Mouse (Mus musculus): ENCODE results near the gene Dok3. TPM values are rescaled to one million over a fixed set of nuclear protein-coding genes. Genes with fewer than 3 reads are reported as not detected.

Dok3 gene
- total RNA-seq, 2 experiments from 2014 or later: 7.1 to 31.4 TPM

- no peak for ATAC-seq (replicated peaks; ENCODE audit: low FRiP score, poor library complexity, severe bottlenecking)
These were observed 46.0 kb downstream of the Dok3 start for GRCm38 (mm10) chr13:55483071-55483470.

GRCm38 (mm10) chr13:55482542-55482941 lies 46.6 kb downstream of the Dok3 start:
- no peak for ATAC-seq (replicated peaks; ENCODE audit: low FRiP score, poor library complexity, severe bottlenecking)

GRCm38 (mm10) chr13:55479929-55480328 lies 49.2 kb downstream of the Dok3 start:
- no peak for ATAC-seq (replicated peaks; ENCODE audit: low FRiP score, poor library complexity, severe bottlenecking)

- no peak for ATAC-seq (replicated peaks; ENCODE audit: low FRiP score, poor library complexity, severe bottlenecking)
These were observed 50.1 kb downstream of the Dok3 start for GRCm38 (mm10) chr13:55479008-55479407.

GRCm38 (mm10) chr13:55478036-55478435 lies 51.1 kb downstream of the Dok3 start:
- ATAC-seq (replicated peaks; ENCODE audit: low FRiP score, poor library complexity, severe bottlenecking): no peak

- no peak for ATAC-seq (replicated peaks; ENCODE audit: low FRiP score, poor library complexity, severe bottlenecking)
These were observed 51.6 kb downstream of the Dok3 start for GRCm38 (mm10) chr13:55477492-55477891.

GRCm38 (mm10) chr13:55476256-55476655 lies 52.8 kb downstream of the Dok3 start:
- ATAC-seq (replicated peaks; ENCODE audit: low FRiP score, poor library complexity, severe bottlenecking): no peak

- no peak for ATAC-seq (replicated peaks; ENCODE audit: low FRiP score, poor library complexity, severe bottlenecking)
These were observed 53.3 kb downstream of the Dok3 start for GRCm38 (mm10) chr13:55475750-55476149.

- ATAC-seq (replicated peaks; ENCODE audit: low FRiP score, poor library complexity, severe bottlenecking): no peak
These were observed 54.5 kb downstream of the Dok3 start for GRCm38 (mm10) chr13:55474621-55475069.

GRCm38 (mm10) chr13:55473961-55474360 lies 55.1 kb downstream of the Dok3 start:
- ATAC-seq (replicated peaks; ENCODE audit: low FRiP score, poor library complexity, severe bottlenecking): no peak

Other genes with a start within 250 kb of the Dok3 start
- 81.3 and 131 TPM in 2 replicates for gene Prelid1, start 208.8 kb downstream of the Dok3 start, total RNA-seq (2015; ENCODE audit: low replicate concordance)
- gene Prelid1, start 208.8 kb downstream of the Dok3 start, total RNA-seq (2017; ENCODE audit: low replicate concordance): 30.9 and 39.1 TPM in 2 replicates
- gene Rab24, start 207.3 kb downstream of the Dok3 start, total RNA-seq (2015; ENCODE audit: low replicate concordance): 83.3 and 153 TPM in 2 replicates
- gene Rab24, start 207.3 kb downstream of the Dok3 start, total RNA-seq (2017; ENCODE audit: low replicate concordance): 19.8 and 40.4 TPM in 2 replicates
- gene Mxd3, start 199.5 kb downstream of the Dok3 start, total RNA-seq (2015; ENCODE audit: low replicate concordance): 293 and 332 TPM in 2 replicates
- gene Mxd3, start 199.5 kb downstream of the Dok3 start, total RNA-seq (2017; ENCODE audit: low replicate concordance): 162 and 195 TPM in 2 replicates
- 45.7 and 55.1 TPM in 2 replicates for gene Lman2, start 166.5 kb downstream of the Dok3 start, total RNA-seq (2015; ENCODE audit: low replicate concordance)
- 56.6 and 75.6 TPM in 2 replicates for gene Lman2, start 166.5 kb downstream of the Dok3 start, total RNA-seq (2017; ENCODE audit: low replicate concordance)
- 9.0 and 14.7 TPM in 2 replicates for gene Rgs14, start 159.6 kb downstream of the Dok3 start, total RNA-seq (2015; ENCODE audit: low replicate concordance)
- gene Rgs14, start 159.6 kb downstream of the Dok3 start, total RNA-seq (2017; ENCODE audit: low replicate concordance): 4.2 and 7.9 TPM in 2 replicates
- not detected in 2 replicates for gene Slc34a1, start 131.1 kb downstream of the Dok3 start, total RNA-seq (2015; ENCODE audit: low replicate concordance)
- not detected in 2 replicates for gene Slc34a1, start 131.1 kb downstream of the Dok3 start, total RNA-seq (2017; ENCODE audit: low replicate concordance)
- not detected in 2 replicates for gene Pfn3, start 114.1 kb downstream of the Dok3 start, total RNA-seq (2015; ENCODE audit: low replicate concordance)
- not detected in 2 replicates for gene Pfn3, start 114.1 kb downstream of the Dok3 start, total RNA-seq (2017; ENCODE audit: low replicate concordance)
- not detected in 2 replicates for gene F12, start 102.5 kb downstream of the Dok3 start, total RNA-seq (2015; ENCODE audit: low replicate concordance)
- gene F12, start 102.5 kb downstream of the Dok3 start, total RNA-seq (2017; ENCODE audit: low replicate concordance): not detected in 2 replicates
- 48.2 and 55.5 TPM in 2 replicates for gene Grk6, start 84.2 kb downstream of the Dok3 start, total RNA-seq (2015; ENCODE audit: low replicate concordance)
- 62.2 and 75.7 TPM in 2 replicates for gene Grk6, start 84.2 kb downstream of the Dok3 start, total RNA-seq (2017; ENCODE audit: low replicate concordance)
- gene Prr7, start 65.0 kb downstream of the Dok3 start, total RNA-seq (2015; ENCODE audit: low replicate concordance): not detected in 2 replicates
- not detected in 2 replicates for gene Prr7, start 65.0 kb downstream of the Dok3 start, total RNA-seq (2017; ENCODE audit: low replicate concordance)
- gene Dbn1, start 41.2 kb downstream of the Dok3 start, total RNA-seq (2015; ENCODE audit: low replicate concordance): not detected in 2 replicates
- gene Dbn1, start 41.2 kb downstream of the Dok3 start, total RNA-seq (2017; ENCODE audit: low replicate concordance): 0.45 TPM in 1 of 2 replicates, not detected in the other
- gene Pdlim7, start 15.6 kb downstream of the Dok3 start, total RNA-seq (2015; ENCODE audit: low replicate concordance): 0.84 and 1.4 TPM in 2 replicates
- gene Pdlim7, start 15.6 kb downstream of the Dok3 start, total RNA-seq (2017; ENCODE audit: low replicate concordance): 0.15 and 3.5 TPM in 2 replicates
- 5.8 and 5.9 TPM in 2 replicates for gene Ddx41, start 7.4 kb upstream of the Dok3 start, total RNA-seq (2015; ENCODE audit: low replicate concordance)
- 9.1 and 28.7 TPM in 2 replicates for gene Ddx41, start 7.4 kb upstream of the Dok3 start, total RNA-seq (2017; ENCODE audit: low replicate concordance)
- gene Fam193b, start 41.8 kb upstream of the Dok3 start, total RNA-seq (2015; ENCODE audit: low replicate concordance): 39.6 and 64.6 TPM in 2 replicates
- gene Fam193b, start 41.8 kb upstream of the Dok3 start, total RNA-seq (2017; ENCODE audit: low replicate concordance): 39.5 and 47.1 TPM in 2 replicates
- 28.1 and 33.2 TPM in 2 replicates for gene Tmed9, start 44.4 kb upstream of the Dok3 start, total RNA-seq (2015; ENCODE audit: low replicate concordance)
- 31.1 and 62.9 TPM in 2 replicates for gene Tmed9, start 44.4 kb upstream of the Dok3 start, total RNA-seq (2017; ENCODE audit: low replicate concordance)
- gene B4galt7, start 70.6 kb upstream of the Dok3 start, total RNA-seq (2015; ENCODE audit: low replicate concordance): 2.9 and 3.4 TPM in 2 replicates
- 0.53 and 4.0 TPM in 2 replicates for gene B4galt7, start 70.6 kb upstream of the Dok3 start, total RNA-seq (2017; ENCODE audit: low replicate concordance)
- gene Caml, start 93.7 kb upstream of the Dok3 start, total RNA-seq (2015; ENCODE audit: low replicate concordance): 15.5 and 34.6 TPM in 2 replicates
- 34.7 and 35.4 TPM in 2 replicates for gene Caml, start 93.7 kb upstream of the Dok3 start, total RNA-seq (2017; ENCODE audit: low replicate concordance)
- 40.7 and 51.2 TPM in 2 replicates for gene Ddx46, start 105.7 kb upstream of the Dok3 start, total RNA-seq (2015; ENCODE audit: low replicate concordance)
- gene Ddx46, start 105.7 kb upstream of the Dok3 start, total RNA-seq (2017; ENCODE audit: low replicate concordance): 65.6 and 83.3 TPM in 2 replicates
- 38.9 and 52.4 TPM in 2 replicates for gene B230219D22Rik, start 163.8 kb upstream of the Dok3 start, total RNA-seq (2015; ENCODE audit: low replicate concordance)
- 25.3 and 33.8 TPM in 2 replicates for gene B230219D22Rik, start 163.8 kb upstream of the Dok3 start, total RNA-seq (2017; ENCODE audit: low replicate concordance)
- 4.6 and 11.2 TPM in 2 replicates for gene Txndc15, start 185.4 kb upstream of the Dok3 start, total RNA-seq (2015; ENCODE audit: low replicate concordance)
- gene Txndc15, start 185.4 kb upstream of the Dok3 start, total RNA-seq (2017; ENCODE audit: low replicate concordance): 5.3 and 6.9 TPM in 2 replicates
- gene Pcbd2, start 198.1 kb upstream of the Dok3 start, total RNA-seq (2015; ENCODE audit: low replicate concordance): 16.6 and 49.0 TPM in 2 replicates
- gene Pcbd2, start 198.1 kb upstream of the Dok3 start, total RNA-seq (2017; ENCODE audit: low replicate concordance): 2.1 and 22.8 TPM in 2 replicates

Data from erythroid progenitor cell, adult 5-6 weeks (primary cell).